Mouse (Mus musculus): Measurements from ENCODE around the gene Rp9.

Rp9 gene

GRCm38 (mm10) chr9:22366621-22367020 is 102.9 kb downstream of the Rp9 start:
- DNase-seq (ENCODE audit: low spot score in 2 of 2), result no peak

DNA sequence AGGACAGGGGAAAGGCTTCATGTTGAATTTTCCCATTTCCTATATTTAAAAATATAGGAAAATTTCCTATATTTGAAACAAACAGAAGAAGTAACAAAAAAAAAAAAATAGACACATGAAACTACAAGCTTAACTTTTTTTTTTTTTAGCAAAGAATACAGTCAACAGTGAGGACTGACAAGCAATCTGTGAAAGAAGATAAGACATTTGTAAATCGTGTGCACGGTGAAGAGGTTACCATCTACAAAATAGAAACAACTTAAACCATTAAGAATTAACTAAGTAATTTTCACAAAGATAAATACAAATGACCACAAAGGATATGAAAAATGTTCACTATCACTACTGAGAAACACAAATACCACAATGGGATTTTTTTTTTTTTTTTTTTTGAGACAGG is 103.3 kb downstream of the Rp9 start:
- DNase-seq (ENCODE audit: low spot score in 2 of 2), result no peak
